27 mouse cellular contexts compared by ENCODE assay signal in the genomic region with DNA sequence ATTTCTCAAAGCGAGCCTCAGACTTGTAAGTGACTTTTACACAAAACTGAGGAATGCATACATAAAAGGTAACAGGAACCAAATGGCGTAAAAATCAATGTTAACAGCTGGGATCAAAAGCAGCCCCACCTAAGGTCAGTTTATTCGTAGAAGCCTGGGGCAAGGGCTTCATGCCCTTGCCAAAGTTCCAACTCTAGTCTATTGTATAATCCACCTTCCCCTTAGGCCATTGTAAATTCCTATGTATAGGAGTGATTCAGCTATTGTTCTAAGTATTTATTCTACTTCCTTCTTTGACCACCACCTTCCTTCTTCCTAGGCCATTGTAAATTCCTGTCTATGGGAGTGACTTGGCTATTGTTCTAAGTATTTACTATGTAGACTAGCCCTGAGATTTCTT.
"Had no signal": no experiment of that assay in that cellular context is flagged by ENCODE, and none has a peak within 500 bp of the region (broad histone marks: within the 10 kb centered on the region; RNA-seq: fewer than 3 reads in every experiment).

No protein-coding gene starts in this region.

- ATAC-seq: forebrain, embryonic 13.5 days; forebrain, embryonic 14.5 days; forebrain, embryonic 15.5 days; forebrain, embryonic 16.5 days; forebrain, postnatal 0 days had no signal

- H3K9ac ChIP-seq: embryonic facial prominence, embryonic 12.5 days; embryonic facial prominence, embryonic 13.5 days; embryonic facial prominence, embryonic 15.5 days; forebrain, embryonic 12.5 days; forebrain, embryonic 13.5 days; forebrain, embryonic 15.5 days; forebrain, postnatal 0 days had no signal

- H3K27me3 ChIP-seq: embryonic facial prominence, embryonic 12.5 days; embryonic facial prominence, embryonic 13.5 days; embryonic facial prominence, embryonic 15.5 days; forebrain, embryonic 12.5 days; forebrain, embryonic 13.5 days; forebrain, embryonic 15.5 days had no signal

- DNase-seq: cerebellum, adult 9-11 months; cerebellum, postnatal 10 days; cerebellum, postnatal 14 days; cerebellum, postnatal 25 days; cerebellum, postnatal 36 days; embryo, embryonic 11 days; forebrain, postnatal 0 days; gastrocnemius, adult 2 months; gastrocnemius, postnatal 10 days; gastrocnemius, postnatal 14 days; gastrocnemius, postnatal 25 days; gastrocnemius, postnatal 36 days; heart, adult 11 months; heart, adult 18-20 months; heart, adult 2 months had no signal

- H3K9me3 ChIP-seq: embryonic facial prominence, embryonic 12.5 days; forebrain, embryonic 10.5 days; forebrain, embryonic 12.5 days; forebrain, embryonic 13.5 days; forebrain, embryonic 15.5 days; heart, embryonic 10.5 days had no signal

- H3K4me3 ChIP-seq: embryonic facial prominence, embryonic 10.5 days; embryonic facial prominence, embryonic 12.5 days; embryonic facial prominence, embryonic 13.5 days; embryonic facial prominence, embryonic 15.5 days; erythroblast, embryonic 14.5 days; forebrain, embryonic 10.5 days; forebrain, embryonic 12.5 days; forebrain, embryonic 13.5 days; forebrain, embryonic 15.5 days; gastrocnemius, adult 2 months; heart, adult 2 months; heart, embryonic 10.5 days had no signal

- H3K4me1 ChIP-seq: embryonic facial prominence, embryonic 12.5 days; embryonic facial prominence, embryonic 15.5 days; forebrain, embryonic 10.5 days; forebrain, embryonic 12.5 days; forebrain, embryonic 13.5 days; forebrain, embryonic 15.5 days; heart, embryonic 10.5 days had no signal

- H3K27ac ChIP-seq: embryonic facial prominence, embryonic 10.5 days; embryonic facial prominence, embryonic 12.5 days; embryonic facial prominence, embryonic 13.5 days; embryonic facial prominence, embryonic 15.5 days; forebrain, embryonic 10.5 days; forebrain, embryonic 12.5 days; forebrain, embryonic 13.5 days; forebrain, embryonic 15.5 days; gastrocnemius, adult 2 months; heart, adult 2 months; heart, embryonic 10.5 days had no signal

- H3K4me2 ChIP-seq: embryonic facial prominence, embryonic 12.5 days; embryonic facial prominence, embryonic 13.5 days; embryonic facial prominence, embryonic 15.5 days; forebrain, embryonic 12.5 days; forebrain, embryonic 13.5 days; forebrain, embryonic 15.5 days had no signal

- H3K36me3 ChIP-seq: embryonic facial prominence, embryonic 10.5 days; embryonic facial prominence, embryonic 12.5 days; embryonic facial prominence, embryonic 13.5 days; embryonic facial prominence, embryonic 15.5 days; forebrain, embryonic 10.5 days; forebrain, embryonic 12.5 days; forebrain, embryonic 15.5 days; heart, embryonic 10.5 days had no signal
